Mouse (Mus musculus) right cerebral cortex, postnatal 14 days (tissue): ENCODE data around the gene Tspan31.
A peak's percentile ranks its signal among the peaks of the same experiment; 100 is the strongest.
"Not testable (repeated sequence)": the region's sequence is repeated elsewhere in the genome, so short reads cannot be mapped to it uniquely, and the experiment has no call there.

Experiments used
- DNase-seq: peaks from one replicate; pipeline ENCODE4 v3.0.0; 2022

The Tspan31 gene

DNA sequence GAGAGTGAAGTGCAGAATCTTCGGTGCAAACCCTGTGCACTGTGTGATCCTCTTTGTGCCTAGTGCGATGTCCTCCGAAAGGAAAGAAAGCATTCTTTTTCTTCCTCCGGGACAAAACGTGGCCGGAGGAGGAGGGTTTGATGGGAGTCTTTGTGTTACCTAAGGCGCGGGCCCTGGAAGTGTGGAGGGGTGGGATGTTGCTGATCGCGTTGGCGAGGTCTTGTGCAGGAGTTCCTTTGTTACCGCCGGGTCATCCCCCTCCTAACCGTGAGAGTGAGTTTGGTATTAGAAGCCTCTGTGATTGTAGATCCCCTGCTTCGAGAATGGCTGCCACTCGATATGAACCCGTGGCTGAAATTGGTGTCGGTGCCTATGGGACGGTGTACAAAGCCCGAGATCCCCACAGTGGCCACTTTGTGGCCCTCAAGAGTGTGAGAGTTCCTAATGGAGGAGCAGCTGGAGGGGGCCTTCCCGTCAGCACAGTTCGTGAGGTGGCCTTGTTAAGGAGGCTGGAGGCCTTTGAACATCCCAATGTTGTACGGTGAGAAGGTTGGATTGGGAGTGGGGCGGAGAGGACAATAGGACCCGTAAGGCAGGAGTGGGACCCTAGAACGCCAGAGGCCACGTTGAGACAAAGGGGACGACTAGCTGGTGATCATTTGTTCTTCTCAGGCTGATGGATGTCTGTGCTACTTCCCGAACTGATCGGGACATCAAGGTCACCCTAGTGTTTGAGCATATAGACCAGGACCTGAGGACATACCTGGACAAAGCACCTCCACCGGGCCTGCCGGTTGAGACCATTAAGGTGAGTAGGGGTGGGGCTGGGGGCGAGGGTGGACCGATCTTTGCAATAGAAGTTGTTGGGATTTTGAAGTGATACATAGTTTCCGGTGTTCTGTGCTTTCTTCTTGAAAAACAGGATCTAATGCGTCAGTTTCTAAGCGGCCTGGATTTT, 5.9 kb downstream of the Tspan31 start:
- no peak for DNase-seq

- peak; percentile 99 for DNase-seq
Measured at GRCm38 (mm10) chr10:127063239-127063872, 6.7 kb downstream of the Tspan31 start, which contains the start of gene Cdk4. TSS of gene Cdk4 (plus strand) at chr10:127063534.

- no peak for DNase-seq
Measured at GRCm38 (mm10) chr10:127062503-127062902, 7.6 kb downstream of the Tspan31 start.

DNA sequence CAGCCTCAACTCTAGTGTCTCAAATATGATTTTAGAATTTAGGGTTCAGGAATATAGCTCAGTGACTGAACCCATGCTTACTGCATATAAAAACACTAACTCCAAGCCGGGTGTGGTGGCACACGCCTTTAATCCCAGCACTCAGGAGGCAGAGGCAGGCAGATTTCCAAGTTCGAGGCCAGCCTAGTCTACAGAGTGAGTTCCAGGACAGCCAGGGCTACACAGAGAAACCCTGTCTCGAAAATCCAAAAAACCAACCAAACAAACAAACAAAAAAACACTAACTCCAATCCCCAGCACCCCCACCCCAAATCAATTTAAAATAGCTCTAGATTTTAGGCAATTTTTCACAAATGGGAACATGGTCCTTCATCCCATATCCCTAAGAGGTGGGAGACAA, 8.0 kb downstream of the Tspan31 start:
- DNase-seq: not testable (repeated sequence)

GRCm38 (mm10) chr10:127061513-127061912, 8.6 kb downstream of the Tspan31 start:
- no peak for DNase-seq

GRCm38 (mm10) chr10:127061085-127061484, 9.0 kb downstream of the Tspan31 start:
- no peak for DNase-seq

GRCm38 (mm10) chr10:127059968-127060916, 9.8 kb downstream of the Tspan31 start, which contains the start of gene March9:
TSS of gene March9 (minus strand) at chr10:127060184.
- peak; percentile 76 for DNase-seq

GRCm38 (mm10) chr10:127059174-127059967, 10.7 kb downstream of the Tspan31 start:
- no peak for DNase-seq

DNA sequence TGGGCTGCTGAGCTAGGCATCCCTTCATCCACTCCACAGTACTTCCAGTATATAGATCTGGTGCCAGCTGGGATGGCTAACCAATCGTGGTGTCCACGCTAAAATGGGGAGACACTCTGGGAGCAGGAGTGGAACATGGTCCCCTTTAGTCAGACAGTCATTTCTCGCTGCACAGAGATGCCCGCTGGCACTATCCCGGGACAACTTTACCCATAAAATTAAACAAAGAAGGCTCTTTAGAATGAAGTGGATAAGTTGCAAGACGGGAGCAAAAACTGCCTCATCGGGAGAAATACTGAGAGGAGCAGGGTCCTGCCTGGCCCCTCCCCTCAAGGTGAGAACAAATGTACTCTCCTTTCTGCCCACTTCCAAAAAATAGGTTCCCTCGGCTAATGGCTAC, 11.4 kb downstream of the Tspan31 start:
- DNase-seq: no peak

- peak; percentile 76 for DNase-seq
Measured at GRCm38 (mm10) chr10:127058161-127058560, 11.9 kb downstream of the Tspan31 start.

DNA sequence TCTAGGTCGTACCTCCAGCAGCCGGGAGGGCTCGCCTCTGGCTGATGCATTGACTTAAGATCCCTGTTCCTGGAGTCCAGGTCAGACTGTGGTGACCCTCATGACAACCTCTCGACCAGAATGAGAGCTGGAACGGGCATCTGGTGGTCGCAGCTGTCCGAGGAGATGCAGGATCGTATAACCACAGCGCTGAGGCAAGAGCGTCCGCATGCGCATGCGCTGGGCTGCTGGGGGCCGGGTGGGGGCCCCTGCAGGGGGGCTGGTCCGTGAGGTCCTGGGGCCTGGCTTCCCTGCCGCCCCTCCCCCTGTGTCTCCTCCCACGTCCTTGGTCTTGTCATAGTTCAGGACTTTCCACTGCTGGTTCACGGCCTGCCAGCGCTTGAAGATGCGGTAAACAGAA, 13.6 kb downstream of the Tspan31 start:
- no peak for DNase-seq

DNA sequence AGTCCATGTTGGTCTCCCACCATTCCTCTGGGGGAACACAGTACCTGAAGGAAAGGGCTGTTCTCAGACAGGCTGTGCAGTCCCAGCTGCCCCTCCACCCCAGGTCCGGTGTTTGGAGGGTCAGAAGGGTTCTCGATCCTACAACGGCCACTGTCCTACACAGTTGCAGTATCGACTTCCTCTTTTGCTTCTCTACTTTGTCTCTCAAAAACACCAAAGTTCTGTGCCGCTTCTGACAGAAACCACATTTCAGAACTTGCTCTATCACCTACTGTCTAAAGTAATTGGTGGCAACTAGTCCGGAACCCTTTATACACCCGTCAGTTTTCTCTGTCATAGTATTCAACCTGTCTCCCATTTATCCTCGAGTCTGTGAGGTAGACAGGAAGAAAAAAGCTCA, 14.7 kb downstream of the Tspan31 start:
- no peak for DNase-seq

GRCm38 (mm10) chr10:127054646-127055045, 15.4 kb downstream of the Tspan31 start:
- no peak for DNase-seq

- no peak for DNase-seq
Measured at GRCm38 (mm10) chr10:127050119-127050474, 20.0 kb downstream of the Tspan31 start.

- DNase-seq: no peak
Measured at GRCm38 (mm10) chr10:127049395-127050118, 20.5 kb downstream of the Tspan31 start.

GRCm38 (mm10) chr10:127048608-127049394, 21.3 kb downstream of the Tspan31 start:
- no peak for DNase-seq

- no peak for DNase-seq
Measured at GRCm38 (mm10) chr10:127047954-127048353, 22.1 kb downstream of the Tspan31 start, which contains the start of gene Cyp27b1. TSS of gene Cyp27b1 (plus strand) at chr10:127048250.

DNA sequence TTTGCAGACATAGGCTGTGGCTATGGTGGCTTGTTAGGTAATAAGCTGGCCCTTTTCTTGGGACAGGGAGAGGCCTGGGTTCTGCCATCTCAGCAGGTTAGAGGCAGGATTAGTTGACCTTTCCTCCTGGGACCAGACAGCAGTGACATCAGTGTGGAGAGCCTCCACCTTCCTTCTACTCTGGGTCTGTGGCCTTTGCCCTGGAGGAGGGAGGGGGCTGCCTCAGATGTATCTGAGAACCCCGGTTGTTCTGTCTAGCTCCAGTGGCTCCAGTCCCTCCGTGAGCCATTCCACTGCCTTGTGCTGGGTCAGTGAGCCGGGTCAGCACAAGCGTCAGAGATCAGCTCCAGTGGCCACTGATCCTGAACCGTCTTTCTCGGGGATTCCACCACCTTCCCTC, 26.9 kb downstream of the Tspan31 start:
- DNase-seq: no peak

- no peak for DNase-seq
Measured at GRCm38 (mm10) chr10:127042468-127043115, 27.5 kb downstream of the Tspan31 start.
